Mouse (Mus musculus) splenic B cell, adult 2 months (primary cell): ENCODE data around the gene 2810004N23Rik.
A peak's percentile ranks its signal among the peaks of the same experiment; 100 is the strongest.

Source experiments
- DNase-seq: peaks from one replicate; pipeline ENCODE4 v3.0.0-alpha.2; 2011; ENCODE audit warnings: low read depth, low spot score
- H3K27me3 ChIP-seq: 2 replicates; pipeline ENCODE4 v1.6.1; 2012; ENCODE audit warnings: mild to moderate bottlenecking, low read length, moderate library complexity, mixed read lengths; ENCODE audit not compliant: control insufficient read depth, poor library complexity, insufficient read depth, severe bottlenecking
- H3K36me3 ChIP-seq: 2 replicates; pipeline ENCODE4 v1.6.1; 2012; ENCODE audit warnings: mild to moderate bottlenecking, low read length, moderate library complexity, mixed read lengths; ENCODE audit not compliant: control insufficient read depth, poor library complexity, insufficient read depth, severe bottlenecking

Gene 2810004N23Rik

GRCm38 (mm10) chr8:124820125-124820524, 42.8 kb downstream of the 2810004N23Rik start:
- Histone ChIP-seq H3K27me3 (no peaks in the 10 kb centered on the region), H3K36me3 (no peaks in the 10 kb centered on the region)
- DNase-seq: no peak

GRCm38 (mm10) chr8:124819612-124820115, 43.3 kb downstream of the 2810004N23Rik start:
- no peaks in the 10 kb centered on the region for H3K36me3 ChIP-seq
- H3K27me3 ChIP-seq: no peaks in the 10 kb centered on the region
- no peak for DNase-seq

- Histone ChIP-seq H3K27me3 (no peaks in the 10 kb centered on the region), H3K36me3 (no peaks in the 10 kb centered on the region)
- no peak for DNase-seq
These were observed 45.6 kb downstream of the 2810004N23Rik start for GRCm38 (mm10) chr8:124817361-124817760.

GRCm38 (mm10) chr8:124816866-124817265, 46.1 kb downstream of the 2810004N23Rik start:
- no peak for DNase-seq
- H3K36me3 ChIP-seq: no peaks in the 10 kb centered on the region
- H3K27me3 ChIP-seq: no peaks in the 10 kb centered on the region

- DNase-seq: no peak
- Histone ChIP-seq H3K36me3 (no peaks in the 10 kb centered on the region), H3K27me3 (no peaks in the 10 kb centered on the region)
These were observed 47.0 kb downstream of the 2810004N23Rik start for GRCm38 (mm10) chr8:124815870-124816269.

GRCm38 (mm10) chr8:124813326-124813725, 49.6 kb downstream of the 2810004N23Rik start:
- Histone ChIP-seq H3K27me3 (no peaks in the 10 kb centered on the region), H3K36me3 (no peaks in the 10 kb centered on the region)
- DNase-seq: no peak

GRCm38 (mm10) chr8:124810689-124811394, 52.1 kb downstream of the 2810004N23Rik start:
- no peaks in the 10 kb centered on the region for H3K36me3 ChIP-seq
- no peaks in the 10 kb centered on the region for H3K27me3 ChIP-seq
- DNase-seq: no peak

- no peaks in the 10 kb centered on the region for H3K27me3 ChIP-seq
- DNase-seq: peak; percentile 37
- no peaks in the 10 kb centered on the region for H3K36me3 ChIP-seq
These were observed 52.8 kb downstream of the 2810004N23Rik start for GRCm38 (mm10) chr8:124810056-124810610.

- H3K36me3 ChIP-seq: no peaks in the 10 kb centered on the region
- no peaks in the 10 kb centered on the region for H3K27me3 ChIP-seq
- DNase-seq: no peak
These were observed 53.5 kb downstream of the 2810004N23Rik start for GRCm38 (mm10) chr8:124809419-124809818.

GRCm38 (mm10) chr8:124805990-124806389, 56.9 kb downstream of the 2810004N23Rik start:
- Histone ChIP-seq H3K27me3 (no peaks in the 10 kb centered on the region), H3K36me3 (no peaks in the 10 kb centered on the region)
- DNase-seq: no peak

GRCm38 (mm10) chr8:124803824-124804702, 58.9 kb downstream of the 2810004N23Rik start:
- no peaks in the 10 kb centered on the region for H3K27me3 ChIP-seq
- no peak for DNase-seq
- no peaks in the 10 kb centered on the region for H3K36me3 ChIP-seq

GRCm38 (mm10) chr8:124800542-124800941, 62.4 kb downstream of the 2810004N23Rik start:
- no peaks in the 10 kb centered on the region for H3K27me3 ChIP-seq
- DNase-seq: no peak
- no peaks in the 10 kb centered on the region for H3K36me3 ChIP-seq

GRCm38 (mm10) chr8:124795781-124796488, 67.0 kb downstream of the 2810004N23Rik start:
- no peak for DNase-seq
- H3K36me3 ChIP-seq: no peaks in the 10 kb centered on the region
- H3K27me3 ChIP-seq: no peaks in the 10 kb centered on the region; the same call in 1 of the 2 replicates

- DNase-seq: peak; percentile 34
- no peaks in the 10 kb centered on the region; the same call in 1 of the 2 replicates for H3K27me3 ChIP-seq
- no peaks in the 10 kb centered on the region for H3K36me3 ChIP-seq
These were observed 68.5 kb downstream of the 2810004N23Rik start for GRCm38 (mm10) chr8:124794486-124794780.
